ENCODE assay signal across 22 mouse cellular contexts in the genomic region with DNA sequence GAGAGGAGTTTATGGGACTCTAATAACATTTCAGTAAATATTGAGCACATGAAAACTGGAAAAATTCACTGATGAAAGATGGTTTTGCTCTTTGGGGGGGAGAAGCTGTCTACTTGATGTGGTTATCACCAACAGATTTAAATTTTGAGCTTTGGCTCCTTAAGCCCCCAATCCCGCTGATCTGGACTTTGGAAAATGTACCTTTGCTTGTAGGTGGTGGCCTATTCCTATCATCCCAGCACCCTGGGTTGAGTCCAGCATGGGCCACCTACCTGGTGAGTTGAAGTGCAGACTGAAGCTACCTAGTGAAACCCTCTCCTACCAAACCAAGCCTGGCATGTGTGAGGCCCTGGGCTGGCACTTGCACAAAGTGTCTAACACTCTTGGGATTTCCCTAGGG. TPM values are rescaled to one million over a fixed set of nuclear protein-coding genes. Genes with fewer than 3 reads are reported as not detected.
DNase-seq lines count a peak whose midpoint lies in the region; ATAC-seq lines count a peak whose summit lies in the region.
"Had no signal": no experiment of that assay in that cellular context is flagged by ENCODE, and none has a peak within 500 bp of the region (broad histone marks: within the 10 kb centered on the region; RNA-seq: fewer than 3 reads in every experiment).

No protein-coding gene starts in this region.

- DNase-seq in heart, adult 11 months, result peak; percentile 68
- DNase-seq in heart, adult 18-20 months, result no peak
- peak; percentile 16 for DNase-seq in limb, embryonic 11.5 days (ENCODE audit: low spot score)
- DNase-seq in limb, embryonic 10.5 days (ENCODE audit: low spot score), result no peak
- DNase-seq in testis, postnatal 10 days (ENCODE audit: low spot score), result peak; percentile 28
- no peak for DNase-seq in testis, postnatal 14 days (ENCODE audit: low spot score)
- DNase-seq: adrenal gland, adult 8-10 months; adrenal gland, postnatal 14 days; adrenal gland, postnatal 36 days; B cell, adult 2 months; cerebellum, adult 11-12 months; cerebellum, adult 2 months; cerebellum, postnatal 25 days had no signal

- no peaks in the 10 kb centered on the region for H3K4me1 ChIP-seq in limb, embryonic 11.5 days (ENCODE audit: control insufficient read depth, insufficient read depth, low read length)
- peaks cover 6% of the 10 kb centered on the region for H3K4me1 ChIP-seq in limb, embryonic 10.5 days
- H3K4me1 ChIP-seq: embryonic facial prominence, embryonic 12.5 days; forebrain, embryonic 13.5 days had no signal

- no peaks in the 10 kb centered on the region for H3K36me3 ChIP-seq in limb, embryonic 11.5 days (ENCODE audit: control insufficient read depth, insufficient read depth, low read length)
- no peaks in the 10 kb centered on the region for H3K36me3 ChIP-seq in limb, embryonic 10.5 days
- H3K36me3 ChIP-seq: embryonic facial prominence, embryonic 12.5 days had no signal

- WGBS in limb, embryonic 11.5 days, result 96% methylated on average over 1 of the region's 1 CpGs
- WGBS in limb, embryonic 10.5 days, result 92% methylated on average over 1 of the region's 1 CpGs

- no peak overlapping the region for H3K27ac ChIP-seq in limb, embryonic 11.5 days (replicated peaks; ENCODE audit: low read depth, low read length)
- H3K27ac ChIP-seq in limb, embryonic 10.5 days, result no peak overlapping the region
- H3K27ac ChIP-seq: embryonic facial prominence, embryonic 10.5 days; embryonic facial prominence, embryonic 12.5 days; forebrain, embryonic 13.5 days had no signal

- no peak for ATAC-seq in limb, embryonic 11.5 days (ENCODE audit: insufficient number of reproducible peaks, low FRiP score, low TSS enrichment, low read depth)
- ATAC-seq: activated CD4-positive, CD25-positive, alpha-beta regulatory T cell, adult 4 months; CD4-positive, CD25-positive, alpha-beta regulatory T cell, adult 4 months; forebrain, embryonic 13.5 days; forebrain, embryonic 15.5 days; Patski had no signal

- H3K9me3 ChIP-seq in limb, embryonic 11.5 days (ENCODE audit: control insufficient read depth, low read length), result no peaks in the 10 kb centered on the region
- no peaks in the 10 kb centered on the region for H3K9me3 ChIP-seq in limb, embryonic 10.5 days (replicated peaks)
- H3K9me3 ChIP-seq: embryonic facial prominence, embryonic 10.5 days; embryonic facial prominence, embryonic 12.5 days; forebrain, embryonic 13.5 days; forebrain, embryonic 15.5 days; G1E had no signal

- no peak overlapping the region for H3K4me3 ChIP-seq in limb, embryonic 11.5 days (ENCODE audit: low read depth, low read length)
- H3K4me3 ChIP-seq in limb, embryonic 10.5 days, result no peak overlapping the region
- H3K4me3 ChIP-seq: embryonic facial prominence, embryonic 10.5 days; embryonic facial prominence, embryonic 12.5 days; forebrain, embryonic 13.5 days; forebrain, embryonic 15.5 days had no signal

- H3K4me2 ChIP-seq in limb, embryonic 11.5 days (ENCODE audit: low read depth, severe bottlenecking), result no peak overlapping the region

- H3K9ac ChIP-seq in limb, embryonic 11.5 days (ENCODE audit: low read length), result no peak overlapping the region
- H3K9ac ChIP-seq: embryonic facial prominence, embryonic 12.5 days; forebrain, embryonic 13.5 days; forebrain, embryonic 15.5 days had no signal

- H3K27me3 ChIP-seq in limb, embryonic 11.5 days (ENCODE audit: control insufficient read depth, insufficient read depth, low read length), result no peaks in the 10 kb centered on the region
- no peaks in the 10 kb centered on the region for H3K27me3 ChIP-seq in limb, embryonic 10.5 days (ENCODE audit: low read depth, poor library complexity, severe bottlenecking)
- H3K27me3 ChIP-seq: CH12.LX; embryonic facial prominence, embryonic 12.5 days; forebrain, embryonic 13.5 days; forebrain, embryonic 15.5 days; Patski had no signal

RNA-seq across cellular contexts. Expression of gene Dtd1, which starts 1.9 kb away (rescaled TPM):
- total RNA-seq in heart, adult 18-20 months (2021), result 10 to 100 TPM; 18.4 to 19.9 TPM
- 32.3 and 40.7 TPM in 2 replicates for polyA plus RNA-seq in limb, embryonic 11.5 days (2014; fragmentation: Nextera tagmentation; extraction: Ambion mirVana)
- polyA plus RNA-seq in limb, embryonic 10.5 days (2016; fragmentation: Nextera tagmentation; extraction: Ambion mirVana), result 34.7 and 35.4 TPM in 2 replicates

RNA-seq across cellular contexts. Expression of gene Smim26, which starts 7.7 kb away (rescaled TPM):
- 100 to 1,000 TPM; 103 to 108 TPM for total RNA-seq in heart, adult 18-20 months (2021)
- 35.6 and 39.7 TPM in 2 replicates for polyA plus RNA-seq in limb, embryonic 11.5 days (2014; fragmentation: Nextera tagmentation; extraction: Ambion mirVana)
- 24.0 and 30.7 TPM in 2 replicates for polyA plus RNA-seq in limb, embryonic 10.5 days (2016; fragmentation: Nextera tagmentation; extraction: Ambion mirVana)

RNA-seq across cellular contexts. Expression of gene Sec23b, which starts 45.5 kb away (rescaled TPM):
- 10 to 100 TPM; 18.9 to 22.2 TPM for total RNA-seq in heart, adult 18-20 months (2021)
- polyA plus RNA-seq in limb, embryonic 11.5 days (2014; fragmentation: Nextera tagmentation; extraction: Ambion mirVana), result 103 and 104 TPM in 2 replicates
- polyA plus RNA-seq in limb, embryonic 10.5 days (2016; fragmentation: Nextera tagmentation; extraction: Ambion mirVana), result 105 and 112 TPM in 2 replicates

RNA-seq across cellular contexts. Expression of gene Rbbp9, which starts 50.9 kb away (rescaled TPM):
- 10 to 100 TPM; 10.6 to 13.1 TPM for total RNA-seq in heart, adult 18-20 months (2021)
- 70.1 and 71.0 TPM in 2 replicates for polyA plus RNA-seq in limb, embryonic 11.5 days (2014; fragmentation: Nextera tagmentation; extraction: Ambion mirVana)
- 66.0 and 67.0 TPM in 2 replicates for polyA plus RNA-seq in limb, embryonic 10.5 days (2016; fragmentation: Nextera tagmentation; extraction: Ambion mirVana)

Comparison
In these comparisons a context has a peak if more than half of its experiments do, and no peak if none do; other contexts are left out.
1. DNase-seq: peak in heart, adult 11 months (single experiment), limb, embryonic 11.5 days (single experiment) and testis, postnatal 10 days (single experiment); none in heart, adult 18-20 months (0 of 2), limb, embryonic 10.5 days (single experiment) and testis, postnatal 14 days (single experiment).